Mouse (Mus musculus) cortical plate, adult 2 months (tissue): Measurements from ENCODE around the gene Cd44. TPM values are rescaled to one million over a fixed set of nuclear protein-coding genes. Genes with fewer than 3 reads are reported as not detected.

Experiments used
- H3K27ac ChIP-seq: fragments of 200-500 bp; 2 replicates; pipeline ENCODE4 v1.5.1; 2012; ENCODE audit warnings: low read length, control low read depth, inconsistent platforms; ENCODE audit not compliant: insufficient read depth
- H3K4me1 ChIP-seq: fragments of 200-500 bp; 2 replicates; pipeline ENCODE4 v1.6.1; 2011; ENCODE audit warnings: low read length; ENCODE audit not compliant: control insufficient read depth, insufficient read depth
- H3K4me3 ChIP-seq: fragments of 200-500 bp; 2 replicates; pipeline ENCODE4 v1.5.1; 2011; ENCODE audit warnings: mild to moderate bottlenecking, low read length, control low read depth; ENCODE audit not compliant: insufficient read depth
- CTCF ChIP-seq: fragments of 200-500 bp; IDR thresholded peaks from 2 replicates; pipeline ENCODE4 v1.5.1; 2011; ENCODE audit warnings: mild to moderate bottlenecking, control low read depth, low read length; ENCODE audit not compliant: insufficient read depth; ENCODE audit errors: extremely low read depth
- POLR2A ChIP-seq: fragments of 200-500 bp; IDR thresholded peaks from 2 replicates; pipeline ENCODE4 v1.6.1; 2011; ENCODE audit warnings: mild to moderate bottlenecking, low read length, control low read depth; ENCODE audit not compliant: insufficient read depth; ENCODE audit errors: extremely low read depth
- polyA plus RNA-seq: library from polyadenylated mRNA; depleted of rRNA; stranded (reverse); fragments of >200 nt; gene quantifications from 2 replicates; pipeline ENCODE4 v1.2.3, GENCODE M21; 2012

Gene Cd44
- polyA plus RNA-seq, 1 experiment, result 2.3 TPM

DNA sequence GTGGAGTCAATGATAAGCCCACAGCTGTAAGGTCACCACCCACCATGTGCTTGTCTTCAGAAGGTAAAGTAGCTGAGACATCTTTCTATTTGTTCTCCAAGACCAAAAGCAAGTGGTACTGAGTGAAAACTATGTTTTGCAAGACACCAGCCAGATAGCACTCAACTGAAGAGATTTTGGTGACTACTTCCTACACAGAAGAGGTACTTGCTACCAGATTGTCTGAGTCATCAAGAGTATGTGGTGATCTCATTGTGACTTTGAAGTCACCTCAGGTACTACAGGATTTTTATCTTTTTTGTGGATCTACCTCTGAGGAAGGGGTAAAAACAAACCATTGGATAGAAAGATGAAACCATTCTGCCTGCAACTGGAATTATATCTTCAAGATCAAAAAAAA is 69.9 kb downstream of the Cd44 start:
- no peak overlapping the region for H3K4me3 ChIP-seq
- TF ChIP-seq POLR2A (no peak), CTCF (no peak)
- H3K27ac ChIP-seq, result no peak overlapping the region
- no peaks in the 10 kb centered on the region for H3K4me1 ChIP-seq

DNA sequence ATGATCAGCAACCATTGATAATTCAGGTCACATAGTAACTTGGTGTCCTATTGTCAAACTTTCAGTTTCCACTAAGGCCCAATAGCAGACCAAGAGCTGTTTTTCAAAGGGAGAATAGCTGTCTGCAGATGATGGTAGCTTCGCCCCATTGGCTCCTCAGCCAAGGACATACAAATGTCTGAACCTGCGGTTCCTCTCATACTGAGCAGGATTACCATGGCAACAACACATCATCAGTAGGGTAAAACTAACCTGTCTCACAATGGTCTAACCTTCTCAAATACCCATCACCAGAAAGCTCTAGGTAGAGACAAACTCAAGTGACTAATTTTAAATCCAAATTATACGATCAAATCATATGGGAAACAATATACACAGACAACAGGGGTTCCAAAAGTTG is 72.3 kb downstream of the Cd44 start:
- H3K4me3 ChIP-seq, result no peak overlapping the region
- TF ChIP-seq POLR2A (no peak), CTCF (no peak)
- H3K27ac ChIP-seq, result no peak overlapping the region
- no peaks in the 10 kb centered on the region for H3K4me1 ChIP-seq

DNA sequence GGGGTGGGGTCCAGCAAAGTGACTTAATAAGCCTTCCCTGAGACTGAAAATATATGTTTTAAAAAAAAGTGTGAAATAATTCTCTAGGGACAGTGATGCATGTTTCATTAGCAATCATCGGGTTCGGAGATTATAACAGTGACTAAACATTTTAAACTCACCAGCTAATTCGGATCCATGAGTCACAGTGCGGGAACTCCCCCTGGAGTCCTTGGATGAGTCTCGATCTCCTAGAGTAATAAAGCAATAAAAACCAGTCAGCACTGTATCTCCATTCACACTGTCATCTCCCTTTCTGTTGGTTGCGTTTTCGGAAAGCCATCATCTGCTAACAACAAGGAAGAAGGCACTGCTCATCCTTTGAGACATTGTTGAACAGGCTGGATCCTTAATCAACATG is 73.1 kb downstream of the Cd44 start:
- Histone ChIP-seq H3K4me1 (no peaks in the 10 kb centered on the region), H3K27ac (no peak overlapping the region), H3K4me3 (no peak overlapping the region)
- no peak for TF ChIP-seq CTCF
- TF ChIP-seq POLR2A, result no peak

DNA sequence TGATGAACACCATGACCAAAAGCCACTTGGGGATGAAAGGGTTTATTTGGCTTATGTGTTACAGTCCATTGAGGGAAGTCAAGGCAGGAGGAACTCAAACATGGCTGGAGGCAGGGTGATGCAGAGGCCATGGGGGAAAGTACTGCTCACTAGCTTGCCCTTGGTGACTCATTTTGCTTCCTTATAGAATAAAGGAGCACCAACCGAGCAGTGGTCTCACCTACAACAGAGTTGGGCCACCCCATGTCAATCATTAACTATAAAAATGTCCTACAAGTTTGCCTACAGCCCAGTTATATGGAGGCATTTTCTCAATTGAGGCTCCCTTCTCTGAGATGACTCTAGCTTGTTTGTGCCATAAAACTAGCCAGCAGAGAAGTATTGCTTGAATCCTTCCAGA is 73.6 kb downstream of the Cd44 start:
- Histone ChIP-seq H3K4me1 (no peaks in the 10 kb centered on the region), H3K4me3 (no peak overlapping the region), H3K27ac (no peak overlapping the region)
- TF ChIP-seq CTCF (no peak), POLR2A (no peak)

DNA sequence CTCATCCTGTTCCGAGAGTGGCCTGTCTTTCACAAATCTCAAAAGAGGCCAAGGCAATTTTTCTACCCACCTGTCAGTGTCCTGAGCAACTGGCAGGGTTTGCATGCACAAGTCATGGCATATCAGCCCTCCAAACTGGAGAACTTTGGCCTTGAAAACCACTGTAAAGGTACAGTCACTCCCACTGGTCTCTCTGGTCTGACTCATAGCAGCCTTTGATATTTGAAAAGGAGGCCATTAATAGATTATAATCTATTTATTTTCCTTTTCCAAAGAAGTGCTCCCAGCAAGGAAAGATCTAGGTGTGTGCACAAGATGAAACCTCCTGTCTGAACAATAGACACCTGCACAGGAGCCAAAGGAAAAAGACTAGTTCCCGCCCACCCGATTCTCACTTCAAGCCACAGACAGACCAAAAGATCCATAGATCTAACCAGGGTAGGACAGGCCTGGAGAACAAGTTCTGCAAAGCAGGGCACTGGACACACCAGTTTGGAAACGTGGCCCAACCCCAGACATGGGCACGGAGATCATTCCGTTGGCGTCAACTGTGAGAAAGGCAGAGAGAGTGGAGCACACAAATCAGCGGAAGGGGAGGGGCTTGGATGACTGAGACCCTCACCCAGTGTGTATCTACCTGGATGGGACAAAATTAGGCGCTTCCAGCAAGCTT is 75.4 kb downstream of the Cd44 start:
- H3K4me3 ChIP-seq, result no peak overlapping the region
- H3K27ac ChIP-seq, result no peak overlapping the region
- no peaks in the 10 kb centered on the region for H3K4me1 ChIP-seq
- no peak for TF ChIP-seq POLR2A
- TF ChIP-seq CTCF, result no peak

DNA sequence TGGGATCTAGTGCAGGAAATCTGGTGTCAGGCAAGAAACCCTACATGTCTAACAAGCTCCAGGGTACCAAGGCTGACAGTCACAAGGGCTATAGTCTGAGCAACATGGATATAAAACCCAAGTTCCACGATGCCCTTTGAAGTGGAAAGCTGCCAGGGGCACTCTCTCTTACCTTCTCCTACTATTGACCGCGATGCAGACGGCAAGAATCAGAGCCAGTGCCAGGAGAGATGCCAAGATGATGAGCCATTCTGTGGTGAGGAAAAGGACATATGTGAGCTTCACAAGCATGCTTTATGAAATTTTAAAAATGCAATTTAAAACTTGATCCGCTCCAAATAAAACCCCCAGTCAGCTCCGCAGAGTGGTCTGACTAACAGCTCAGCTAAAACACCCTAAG is 79.4 kb downstream of the Cd44 start:
- H3K4me3 ChIP-seq, result no peak overlapping the region
- H3K4me1 ChIP-seq, result no peaks in the 10 kb centered on the region
- no peak for TF ChIP-seq CTCF
- TF ChIP-seq POLR2A, result no peak
- H3K27ac ChIP-seq, result no peak overlapping the region

DNA sequence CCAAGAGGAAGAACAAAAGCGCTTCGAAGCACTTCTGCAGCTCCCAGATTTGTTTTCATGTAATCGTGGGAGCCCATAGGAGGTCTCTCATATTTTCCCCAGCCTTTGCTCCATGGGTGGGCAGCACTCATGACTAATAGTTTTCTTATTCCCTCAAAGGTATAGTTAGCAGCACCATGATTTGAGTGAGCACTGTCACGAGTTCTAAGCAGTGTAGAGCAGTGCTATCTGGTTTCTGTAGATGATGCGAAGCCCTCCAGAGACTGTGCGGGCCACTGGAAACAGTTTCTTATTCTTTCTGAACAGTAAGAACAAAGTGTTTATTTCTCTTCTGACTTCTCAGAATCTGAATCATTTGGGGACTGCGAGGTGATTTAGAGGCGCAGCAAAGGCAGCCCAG is 80.7 kb downstream of the Cd44 start:
- TF ChIP-seq POLR2A, result no peak
- no peak for TF ChIP-seq CTCF
- Histone ChIP-seq H3K27ac (no peak overlapping the region), H3K4me3 (no peak overlapping the region), H3K4me1 (no peaks in the 10 kb centered on the region)

DNA sequence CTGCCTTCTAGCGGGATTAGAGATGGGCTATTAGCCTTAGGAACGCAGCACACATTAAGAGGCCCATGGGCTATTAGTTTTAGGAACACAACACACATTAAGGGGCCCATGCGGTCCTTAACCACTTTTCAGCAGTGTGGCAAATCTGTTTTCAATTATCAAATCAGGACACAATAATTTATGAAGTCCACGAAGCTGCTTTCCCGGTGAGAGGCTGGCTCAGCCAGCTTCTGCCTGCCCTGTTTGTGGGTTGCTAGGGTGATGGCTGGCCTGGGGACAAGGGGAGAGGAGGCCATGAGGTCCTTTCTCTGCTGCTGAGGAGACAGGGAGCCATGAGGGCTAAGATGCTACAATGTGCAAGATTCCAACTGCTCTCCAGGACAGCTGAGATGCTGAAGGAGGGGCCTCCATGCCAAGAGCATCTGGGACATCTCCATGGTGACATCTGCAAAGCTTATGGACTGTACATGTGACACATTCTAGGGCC is 81.2 kb downstream of the Cd44 start:
- TF ChIP-seq POLR2A, result no peak
- no peak for TF ChIP-seq CTCF
- Histone ChIP-seq H3K4me3 (no peak overlapping the region), H3K4me1 (no peaks in the 10 kb centered on the region), H3K27ac (no peak overlapping the region)

DNA sequence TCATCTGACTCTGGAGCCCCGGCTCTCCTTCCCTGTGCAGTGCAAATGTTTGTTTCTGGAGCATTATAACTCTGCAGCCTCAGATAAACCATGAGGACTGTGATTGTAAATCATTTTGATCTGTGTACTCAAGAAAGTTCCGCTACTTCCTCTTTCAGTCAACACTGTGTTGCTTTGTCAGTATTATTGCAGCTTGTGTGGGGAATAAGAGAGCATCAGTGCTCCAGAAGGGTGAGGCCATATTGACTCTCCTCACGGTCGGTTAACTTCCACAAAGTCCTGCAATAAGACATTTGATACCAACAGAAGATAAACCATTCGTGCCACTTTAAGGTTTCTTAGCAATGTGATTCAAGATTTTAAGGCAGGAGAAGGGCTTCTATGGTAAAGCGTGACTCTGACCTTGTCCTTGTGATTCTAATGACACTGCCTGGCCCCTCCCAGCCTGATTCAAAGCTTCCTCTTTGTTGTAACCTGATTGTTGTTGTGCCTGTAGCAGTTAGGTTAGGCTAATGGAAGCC is 86.1 kb downstream of the Cd44 start:
- H3K4me1 ChIP-seq, result no peaks in the 10 kb centered on the region
- H3K4me3 ChIP-seq, result no peak overlapping the region
- TF ChIP-seq POLR2A (no peak), CTCF (no peak)

DNA sequence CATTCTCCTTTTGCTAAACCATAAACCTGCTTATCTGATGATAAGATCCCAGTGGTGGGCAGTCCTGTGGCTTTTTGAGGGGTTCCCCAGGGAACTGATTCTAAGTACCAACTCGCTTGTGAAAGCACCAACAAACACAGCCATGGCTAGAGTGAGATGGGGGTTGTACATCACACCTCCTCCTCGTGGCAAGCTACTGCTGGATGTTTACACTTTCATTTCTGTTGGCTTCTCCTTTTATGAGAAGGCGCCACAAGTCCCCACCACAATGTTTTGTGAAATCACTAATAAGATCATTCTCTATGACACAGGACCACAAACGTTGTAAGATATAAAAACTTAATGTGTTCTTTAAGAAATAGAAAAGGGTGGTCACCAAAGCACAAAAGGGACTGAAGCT is 88.7 kb downstream of the Cd44 start:
- Histone ChIP-seq H3K4me1 (no peaks in the 10 kb centered on the region), H3K4me3 (no peak overlapping the region)
- TF ChIP-seq POLR2A (no peak), CTCF (no peak)

More for the DNA sequence above, 86.1 kb downstream of the Cd44 start:
- H3K27ac ChIP-seq, result no peak overlapping the region

DNA sequence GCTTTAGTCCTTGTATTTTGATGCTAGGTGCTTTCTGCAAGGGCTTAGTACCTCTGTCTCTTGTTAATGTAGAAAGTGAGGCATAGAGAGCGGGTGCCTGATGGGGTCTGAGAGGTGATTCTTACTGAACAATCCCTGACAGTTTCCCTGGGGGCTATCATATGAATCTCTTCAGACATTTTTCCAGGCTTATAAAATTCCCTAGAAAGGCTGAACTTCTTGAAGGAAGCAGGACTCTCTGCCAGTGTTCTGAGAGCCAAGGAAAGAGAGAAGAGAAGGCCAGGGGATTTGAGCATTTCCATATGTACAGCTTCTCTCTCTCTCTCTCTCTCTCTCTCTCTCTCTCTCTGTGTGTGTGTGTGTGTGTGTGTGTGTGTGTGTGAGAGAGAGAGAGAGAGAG is 92.0 kb downstream of the Cd44 start:
- H3K27ac ChIP-seq, result no peak overlapping the region
- no peak overlapping the region for H3K4me3 ChIP-seq
- H3K4me1 ChIP-seq, result no peaks in the 10 kb centered on the region
- TF ChIP-seq POLR2A (no peak), CTCF (no peak)

More for the DNA sequence above, 88.7 kb downstream of the Cd44 start:
- no peak overlapping the region for H3K27ac ChIP-seq
